ENCODE assay signal across 8 mouse cellular contexts in the genomic region with DNA sequence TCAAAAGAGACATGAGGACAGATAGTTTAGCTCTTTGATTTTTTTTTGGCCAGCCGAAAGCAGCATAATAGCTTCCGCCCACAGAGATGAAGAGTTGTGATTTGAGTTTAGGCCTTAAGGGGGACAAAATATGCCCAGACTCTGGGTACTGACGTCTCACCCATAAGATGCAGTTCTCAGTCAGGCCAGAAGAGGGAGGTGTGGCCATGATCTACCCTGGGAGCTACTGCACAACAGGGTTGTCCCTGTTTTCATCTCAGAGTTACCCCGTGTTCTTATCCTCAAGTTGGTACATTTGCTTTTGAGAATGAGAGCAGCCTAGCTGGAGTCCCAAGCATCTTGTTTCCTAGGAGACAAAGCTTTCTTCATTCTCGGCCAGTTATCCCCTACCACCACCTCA.
A peak's percentile ranks its signal among the peaks of the same experiment; 100 is the strongest.
DNase-seq lines count a peak whose midpoint lies in the region; ATAC-seq and TF ChIP-seq lines count a peak whose summit lies in the region.

No protein-coding gene starts in this region.

- H3K4me3 ChIP-seq in intestine, postnatal 0 days (ENCODE audit: low read depth, low read length) = no peak overlapping the region
- no peak overlapping the region for H3K4me3 ChIP-seq in midbrain, embryonic 15.5 days

- no peaks in the 10 kb centered on the region for H3K27me3 ChIP-seq in intestine, postnatal 0 days (replicated peaks; ENCODE audit: control insufficient read depth, insufficient read depth, low read length)
- H3K27me3 ChIP-seq in midbrain, embryonic 15.5 days (replicated peaks) = no peaks in the 10 kb centered on the region

- peak; percentile 31 for DNase-seq in 3134 (ENCODE audit: extremely low read depth, insufficient read length, low spot score)
- DNase-seq in ZHBTc4 (ENCODE audit: low read depth, low spot score) = peak; percentile 85
- peak; percentile 51 for DNase-seq in gastrocnemius, adult 8-10 months (ENCODE audit: low spot score in 2 of 2)
- peak; percentile 84 to 93 for DNase-seq in left cerebral cortex, postnatal 25 days (ENCODE audit: low spot score in 2 of 2)
- peak; percentile 77 to 89 for DNase-seq in spleen, postnatal 4 days (ENCODE audit: low spot score in 2 of 2)

- no peaks in the 10 kb centered on the region for H3K9me3 ChIP-seq in intestine, postnatal 0 days (ENCODE audit: control insufficient read depth)
- H3K9me3 ChIP-seq in midbrain, embryonic 15.5 days = no peaks in the 10 kb centered on the region

- intact Hi-C loops in left cerebral cortex, postnatal 25 days (cut with DNase I) = loop anchor here (1.0 kb wide), 1 partner anchor 149 kb away; no protein-coding TSS in a partner anchor

- no peak overlapping the region for H3K4me2 ChIP-seq in intestine, postnatal 0 days (replicated peaks; ENCODE audit: low read depth)
- H3K4me2 ChIP-seq in midbrain, embryonic 15.5 days = no peak overlapping the region

- no peak overlapping the region for H3K27ac ChIP-seq in intestine, postnatal 0 days (ENCODE audit: low read depth, low read length)
- H3K27ac ChIP-seq in midbrain, embryonic 15.5 days = no peak overlapping the region

- WGBS in intestine, postnatal 0 days = 44% methylated on average over 5 of the region's 5 CpGs
- WGBS in midbrain, embryonic 15.5 days = 37% methylated on average over 5 of the region's 5 CpGs

- peak; percentile 96 for ATAC-seq in common myeloid progenitor, adult 5-6 weeks (replicated peaks; ENCODE audit: low read depth, poor library complexity, severe bottlenecking)
- peak; percentile 53 for ATAC-seq in intestine, postnatal 0 days
- ATAC-seq in midbrain, embryonic 15.5 days (replicated peaks) = peak; percentile 69

- TF ChIP-seq CTCF in intestine, postnatal 0 days (IDR thresholded peaks at IDR 0.05; ENCODE audit: low read depth) = peak; percentile 89

- no peak overlapping the region for H3K9ac ChIP-seq in intestine, postnatal 0 days (ENCODE audit: low read depth, low read length)
- no peak overlapping the region for H3K9ac ChIP-seq in midbrain, embryonic 15.5 days

- H3K4me1 ChIP-seq in intestine, postnatal 0 days (replicated peaks; ENCODE audit: control insufficient read depth, insufficient read depth, low read length) = no peaks in the 10 kb centered on the region
- no peaks in the 10 kb centered on the region for H3K4me1 ChIP-seq in midbrain, embryonic 15.5 days

- H3K36me3 ChIP-seq in intestine, postnatal 0 days (ENCODE audit: control insufficient read depth, insufficient read depth) = peaks cover 24% of the 10 kb centered on the region
- H3K36me3 ChIP-seq in midbrain, embryonic 15.5 days (replicated peaks) = peaks cover 15% of the 10 kb centered on the region; the same call in 1 of the 2 replicates

Comparison
In these comparisons a context has a peak if more than half of its experiments do, and no peak if none do; other contexts are left out.
1. DNase-seq: peak in every context shown above with its lines; median percentile 88 in left cerebral cortex, postnatal 25 days; 85 in ZHBTc4; 83 in spleen, postnatal 4 days; 51 in gastrocnemius, adult 8-10 months; 31 in 3134.